8 mouse cellular contexts compared by ENCODE assay signal in genomic region chr5:134581146-134581545, GRCm38 (mm10). TPM values are rescaled to one million over a fixed set of nuclear protein-coding genes. Genes with fewer than 3 reads are reported as not detected.
DNase-seq lines count a peak whose midpoint lies in the region; ATAC-seq and TF ChIP-seq lines count a peak whose summit lies in the region.

Gene Rfc2, plus strand, starts transcription at chr5:134581366.

- no peak for TF ChIP-seq CTCF in CH12.LX (conservative IDR thresholded peaks at IDR 0.05 in 1 of 2, IDR thresholded peaks at IDR 0.05 in 1 of 2; ENCODE audit: low read depth in 2 of 2, low read length in 2 of 2)
- TF ChIP-seq CTCF in forebrain, postnatal 0 days (IDR thresholded peaks at IDR 0.05; ENCODE audit: low read depth): no peak

- intact Hi-C loops in left cerebral cortex, postnatal 14 days (cut with DNase I): loop anchor here (5.0 kb wide), 1 partner anchor 74 kb away; no protein-coding TSS in a partner anchor

- H3K27me3 ChIP-seq in CH12.LX (replicated peaks): no peaks in the 10 kb centered on the region
- H3K27me3 ChIP-seq in forebrain, postnatal 0 days (ENCODE audit: insufficient read depth, low read length): no peaks in the 10 kb centered on the region
- H3K27me3 ChIP-seq in hindbrain, embryonic 14.5 days (ENCODE audit: control insufficient read depth, insufficient read depth, low read length): no peaks in the 10 kb centered on the region

- in situ Hi-C loops in CH12.LX (cut with MboI; ENCODE audit: low pct_ligation_motif_present, low pct_unique_long_range_greater_than_20kb, low sequenced_read_pairs): loop anchor here (5.0 kb wide), 2 partner anchors 36 to 84 kb away; partner anchors contain the start of gene Lat2

- H3K79me2 ChIP-seq in CH12.LX (replicated peaks; ENCODE audit: control insufficient read depth, extremely low read depth, insufficient read depth, poor library complexity, severe bottlenecking): peaks cover 36% of the 10 kb centered on the region

- no peak within 1 kb of the TSS for H3K4me3 ChIP-seq in CH12.LX (replicated peaks in 1 of 3; ENCODE audit: low read depth in 2 of 3, low read length in 2 of 3, poor library complexity in 1 of 3)
- no peak within 1 kb of the TSS for H3K4me3 ChIP-seq in forebrain, postnatal 0 days (ENCODE audit: low read depth, low read length)
- no peak within 1 kb of the TSS for H3K4me3 ChIP-seq in hindbrain, embryonic 14.5 days (replicated peaks; ENCODE audit: low read length)

- TF ChIP-seq POLR2A in CH12.LX (IDR thresholded peaks at IDR 0.05; ENCODE audit: low read depth, low read length): no peak

- H3K9ac ChIP-seq in CH12.LX (ENCODE audit: insufficient read depth, low read depth): 0 out of 2 replicates have a peak within 1 kb of the TSS, but pooled peaks have one; percentile 22
- H3K9ac ChIP-seq in forebrain, postnatal 0 days: no peak within 1 kb of the TSS
- no peak within 1 kb of the TSS for H3K9ac ChIP-seq in hindbrain, embryonic 14.5 days

- WGBS in forebrain, postnatal 0 days: 83% methylated on average over 5 of the region's 5 CpGs
- WGBS in hindbrain, embryonic 14.5 days: 91% methylated on average over 5 of the region's 5 CpGs

- ATAC-seq in forebrain, postnatal 0 days: no peak
- ATAC-seq in hindbrain, embryonic 14.5 days (ENCODE audit: low FRiP score): no peak
- ATAC-seq in monocyte, adult 5-6 weeks (replicated peaks; ENCODE audit: insufficient number of reproducible peaks, low FRiP score, low TSS enrichment, poor library complexity, severe bottlenecking): no peak

- no peak within 1 kb of the TSS for H3K27ac ChIP-seq in CH12.LX (ENCODE audit: insufficient read depth, low read depth)
- H3K27ac ChIP-seq in forebrain, postnatal 0 days (ENCODE audit: low read depth, low read length): no peak within 1 kb of the TSS
- H3K27ac ChIP-seq in hindbrain, embryonic 14.5 days: no peak within 1 kb of the TSS

- no peak for TF ChIP-seq RAD21 in CH12.LX (IDR thresholded peaks at IDR 0.05; ENCODE audit: low read depth, low read length)

- peaks cover 2 to 17% of the 10 kb centered on the region in 2 experiments for H3K36me3 ChIP-seq in CH12.LX (replicated peaks in 1 of 2; ENCODE audit: control insufficient read depth in 1 of 2, insufficient read depth in 1 of 2, low read length in 1 of 2)
- H3K36me3 ChIP-seq in forebrain, postnatal 0 days (ENCODE audit: insufficient read depth): no peaks in the 10 kb centered on the region
- H3K36me3 ChIP-seq in hindbrain, embryonic 14.5 days (replicated peaks; ENCODE audit: control insufficient read depth, insufficient read depth): no peaks in the 10 kb centered on the region; the same call in 1 of the 2 replicates

- H3K4me1 ChIP-seq in CH12.LX (ENCODE audit: control insufficient read depth in 1 of 2, insufficient read depth in 2 of 2): peaks cover 2 to 47% of the 10 kb centered on the region in 2 experiments; a peak in 3 of 4 replicates
- H3K4me1 ChIP-seq in forebrain, postnatal 0 days (ENCODE audit: insufficient read depth): peaks cover 5% of the 10 kb centered on the region; the same call in 1 of the 2 replicates
- peaks cover 9% of the 10 kb centered on the region; the same call in 1 of the 2 replicates for H3K4me1 ChIP-seq in hindbrain, embryonic 14.5 days (replicated peaks; ENCODE audit: control insufficient read depth, insufficient read depth, low read length)

- DNase-seq in CH12.LX (ENCODE audit: extremely low read depth): no peak
- no peak for DNase-seq in adrenal gland, adult 2 months
- DNase-seq in forebrain, postnatal 0 days: no peak
- no peak for DNase-seq in hindbrain, embryonic 14.5 days (ENCODE audit: low spot score)
- DNase-seq in left cerebral cortex, postnatal 14 days (ENCODE audit: low spot score in 2 of 2): no peak
- no peak for DNase-seq in cerebellum, postnatal 10 days
- DNase-seq in spleen, postnatal 4 days (ENCODE audit: low spot score in 2 of 2): no peak

- no peaks in the 10 kb centered on the region for H3K9me3 ChIP-seq in CH12.LX (replicated peaks; ENCODE audit: low read length)
- no peaks in the 10 kb centered on the region for H3K9me3 ChIP-seq in forebrain, postnatal 0 days (ENCODE audit: low read length)
- no peaks in the 10 kb centered on the region for H3K9me3 ChIP-seq in hindbrain, embryonic 14.5 days (ENCODE audit: control insufficient read depth, low read length)

- H3K4me2 ChIP-seq in CH12.LX (ENCODE audit: insufficient read depth, low read depth, poor library complexity, severe bottlenecking): no peak within 1 kb of the TSS
- no peak within 1 kb of the TSS for H3K4me2 ChIP-seq in forebrain, postnatal 0 days (ENCODE audit: low read depth)
- H3K4me2 ChIP-seq in hindbrain, embryonic 14.5 days (replicated peaks): no peak within 1 kb of the TSS

- dilution Hi-C loops in CH12.LX (cut with MboI; ENCODE audit: extremely low pct_ligation_motif_present, extremely low pct_unique_long_range_greater_than_20kb, low sequenced_read_pairs): no loop called here

- no peak for TF ChIP-seq EP300 in CH12.LX (IDR thresholded peaks at IDR 0.05; ENCODE audit: low read length)

TF ChIP-seq in CH12.LX, 34 proteins besides CTCF, POLR2A, EP300 and RAD21:
- TF ChIP-seq ZNF384 (IDR thresholded peaks at IDR 0.05; ENCODE audit: low read depth, low read length) (no peak), POLR2AphosphoS2 (IDR thresholded peaks at IDR 0.05; ENCODE audit: low read depth, low read length) (no peak), NELFE (IDR thresholded peaks at IDR 0.05; ENCODE audit: low read depth, low read length) (no peak), PAX5 (IDR thresholded peaks at IDR 0.05; ENCODE audit: low read length) (no peak), TBP (conservative IDR thresholded peaks at IDR 0.05; ENCODE audit: low read depth, low read length) (no peak), JUN (IDR thresholded peaks at IDR 0.05; ENCODE audit: insufficient read depth, low read depth, low read length) (no peak), ZKSCAN1 (IDR thresholded peaks at IDR 0.05; ENCODE audit: borderline replicate concordance, low read depth, low read length) (no peak), UBTF (IDR thresholded peaks at IDR 0.05; ENCODE audit: low read depth, low read length) (no peak), USF1 (IDR thresholded peaks at IDR 0.05; ENCODE audit: low read depth, low read length) (no peak), MAX (IDR thresholded peaks at IDR 0.05; ENCODE audit: low read length) (no peak), TCF12 (IDR thresholded peaks at IDR 0.05; ENCODE audit: low read depth, low read length) (no peak), MYC (IDR thresholded peaks at IDR 0.05; ENCODE audit: low read depth, low read length) (no peak), ELF1 (IDR thresholded peaks at IDR 0.05; ENCODE audit: low read depth, low read length) (no peak), BHLHE40 (IDR thresholded peaks at IDR 0.05; ENCODE audit: low read depth, low read length) (no peak), MXI1 (IDR thresholded peaks at IDR 0.05; ENCODE audit: low read depth, low read length) (no peak), IRF4 (IDR thresholded peaks at IDR 0.05; ENCODE audit: low read depth, low read length) (no peak), ZC3H11A (IDR thresholded peaks at IDR 0.05; ENCODE audit: low read depth, low read length) (no peak)

RNA-seq across cellular contexts. Expression of gene Rfc2, which starts in this region (rescaled TPM):
- 223 and 237 TPM in 2 replicates for total RNA-seq in CH12.LX (2012; rRNA removed)
- total RNA-seq in CH12.LX (2014; rRNA removed): 219 and 222 TPM in 2 replicates
- 267 and 283 TPM in 2 replicates for polyA plus RNA-seq in CH12.LX (2012; ENCODE audit: insufficient read length, low read depth)
- 10 to 100 TPM; 40.0 to 48.4 TPM for total RNA-seq in adrenal gland, adult 2 months (2021)
- polyA plus RNA-seq in adrenal gland, adult 2 months (2012; rRNA removed): 25.2 and 29.5 TPM in 2 replicates
- total RNA-seq in forebrain, postnatal 0 days (2014; rRNA removed): 68.9 and 97.5 TPM in 2 replicates
- 150 and 160 TPM in 2 replicates for polyA plus RNA-seq in forebrain, postnatal 0 days (2015; fragmentation: Nextera tagmentation; extraction: Ambion mirVana)
- polyA plus RNA-seq in hindbrain, embryonic 14.5 days (2014; fragmentation: Nextera tagmentation; extraction: Ambion mirVana): 174 and 178 TPM in 2 replicates
- total RNA-seq in left cerebral cortex, postnatal 14 days (2021): 10 to 100 TPM; 69.1 to 70.0 TPM
- total RNA-seq in monocyte, adult 5-6 weeks (2017): 50.7 to 69.7 TPM (median 58.7 TPM) in 3 replicates
